Mouse (Mus musculus): ENCODE results near the gene E2f2.

Gene E2f2

DNA sequence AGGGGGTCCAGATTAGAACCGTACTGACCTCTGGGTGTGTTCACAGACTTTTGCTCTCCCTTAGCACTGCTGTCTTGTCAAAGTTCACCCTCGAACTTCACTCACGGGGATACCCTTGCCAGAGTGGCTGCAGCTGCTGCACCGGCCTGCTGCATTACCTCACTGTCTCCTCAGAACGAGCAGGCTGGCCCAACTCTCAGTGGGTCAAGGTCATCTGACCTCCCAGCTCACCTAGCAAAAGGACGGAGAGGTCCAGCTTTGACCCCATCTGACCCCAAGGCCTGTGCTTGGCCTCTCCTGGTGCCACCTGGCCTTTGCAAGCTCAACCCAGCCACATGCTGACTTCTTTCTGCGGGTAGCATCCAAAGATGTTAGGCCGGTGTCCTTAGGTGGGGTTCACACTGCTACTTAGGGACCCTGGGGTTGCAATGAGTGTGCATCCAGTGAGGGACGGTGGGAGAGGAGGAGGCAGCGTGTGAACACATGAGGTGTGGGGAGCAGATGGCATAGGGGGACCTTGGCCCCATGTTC lies 3.9 kb downstream of the E2f2 start:
- no peak for DNase-seq

DNA sequence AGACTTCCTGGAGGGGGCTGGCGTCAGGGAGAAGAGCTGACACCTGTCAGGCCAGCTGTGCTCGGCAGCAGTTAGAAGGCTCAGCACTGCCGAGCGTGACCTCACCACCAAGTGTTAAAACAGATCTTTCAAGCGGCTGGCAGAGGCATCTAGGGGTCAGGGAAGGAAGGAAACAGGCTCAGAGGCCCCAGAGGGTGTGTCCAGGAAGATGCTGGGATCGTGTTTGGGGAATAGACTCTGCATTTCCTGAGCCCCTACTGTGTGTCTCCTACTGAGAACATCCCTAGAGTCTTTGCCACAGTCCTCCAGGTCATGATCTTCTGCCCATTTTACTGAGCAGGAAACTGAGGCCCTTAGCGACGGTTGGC lies 5.0 kb downstream of the E2f2 start:
- peak; percentile 34 to 70 for DNase-seq

DNA sequence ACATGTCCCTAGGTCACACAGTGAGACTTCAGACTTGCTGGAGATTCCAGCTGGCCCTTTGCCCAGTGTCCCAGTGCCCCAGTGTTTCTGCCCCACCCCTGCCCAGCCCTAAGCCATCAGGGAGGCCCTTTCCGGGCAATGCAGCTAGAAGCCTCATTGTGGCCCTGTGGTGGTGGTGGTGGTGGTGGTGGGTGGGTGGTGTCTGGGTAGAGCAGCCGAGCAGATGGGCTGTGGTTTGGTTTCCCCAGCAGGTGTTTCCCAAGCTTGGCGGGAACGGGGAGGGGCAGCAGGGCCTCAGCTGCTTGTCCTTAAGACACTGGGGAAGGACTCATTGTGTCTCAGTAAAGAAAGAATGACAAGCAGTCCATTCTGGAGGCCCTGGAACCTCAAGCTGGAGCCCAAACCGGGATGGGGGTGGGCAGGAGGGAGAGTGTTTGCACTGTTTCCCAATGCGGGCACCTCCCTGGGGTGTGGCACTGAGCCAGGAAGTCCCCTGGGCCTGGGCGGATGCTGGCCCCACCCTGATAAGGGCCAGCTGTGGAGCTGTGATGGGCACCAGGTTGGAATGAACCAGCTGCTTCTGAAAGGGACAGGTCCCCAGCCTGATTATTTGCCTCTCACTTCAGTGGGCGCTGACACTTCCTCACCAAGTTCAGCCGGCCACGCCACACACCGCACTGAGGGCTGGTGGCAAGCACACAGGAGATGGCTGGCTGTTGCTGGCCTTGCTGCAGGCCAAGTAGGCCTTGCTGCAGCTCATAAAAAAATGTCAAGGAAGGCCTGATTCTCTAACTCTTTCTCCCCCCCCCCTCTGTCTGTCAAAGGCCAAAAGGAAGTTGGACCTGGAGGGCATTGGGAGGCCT lies 5.6 kb downstream of the E2f2 start:
- peak; percentile 70 to 81 for DNase-seq

DNA sequence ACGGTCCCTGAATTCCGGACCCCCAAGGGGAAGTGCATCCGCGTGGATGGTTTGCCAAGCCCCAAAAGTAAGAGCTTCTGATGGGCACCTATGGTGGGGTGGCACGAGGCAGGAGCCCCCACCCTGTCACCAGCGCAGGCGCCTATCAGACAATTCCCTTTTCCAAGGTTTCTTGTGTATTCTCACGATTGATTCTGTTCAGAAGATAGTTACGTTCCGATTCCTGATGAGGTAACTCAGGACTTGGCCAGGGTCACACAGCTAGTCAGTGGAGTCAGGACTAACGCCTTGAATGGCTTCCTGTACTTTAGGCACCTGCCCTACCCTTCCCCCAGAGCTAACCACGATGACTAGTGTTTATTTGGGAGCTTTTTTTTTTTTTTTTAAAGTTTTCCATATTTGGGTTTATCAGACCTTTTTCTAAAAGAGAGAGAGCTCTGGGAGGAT lies 6.3 kb downstream of the E2f2 start:
- no peak for DNase-seq

DNA sequence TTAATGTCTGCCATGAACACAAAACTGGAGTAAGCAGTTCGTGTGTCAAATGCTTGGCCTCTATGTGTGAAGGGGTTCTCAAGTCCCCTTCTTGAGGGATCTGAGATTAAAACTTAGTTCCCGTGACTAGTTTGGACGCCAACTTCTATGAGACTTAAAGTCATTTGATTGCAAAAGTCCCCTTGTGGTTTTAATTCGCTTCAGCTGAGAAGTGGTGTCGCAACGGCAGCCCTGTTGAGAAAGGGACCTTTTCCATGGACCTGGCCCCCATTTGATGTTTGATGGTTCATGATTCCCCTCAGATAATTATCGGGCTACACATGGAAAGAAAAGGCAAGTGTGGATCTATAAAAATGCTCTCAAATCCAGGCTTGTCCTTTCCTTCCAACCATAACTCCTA lies 7.3 kb downstream of the E2f2 start:
- no peak for DNase-seq

DNA sequence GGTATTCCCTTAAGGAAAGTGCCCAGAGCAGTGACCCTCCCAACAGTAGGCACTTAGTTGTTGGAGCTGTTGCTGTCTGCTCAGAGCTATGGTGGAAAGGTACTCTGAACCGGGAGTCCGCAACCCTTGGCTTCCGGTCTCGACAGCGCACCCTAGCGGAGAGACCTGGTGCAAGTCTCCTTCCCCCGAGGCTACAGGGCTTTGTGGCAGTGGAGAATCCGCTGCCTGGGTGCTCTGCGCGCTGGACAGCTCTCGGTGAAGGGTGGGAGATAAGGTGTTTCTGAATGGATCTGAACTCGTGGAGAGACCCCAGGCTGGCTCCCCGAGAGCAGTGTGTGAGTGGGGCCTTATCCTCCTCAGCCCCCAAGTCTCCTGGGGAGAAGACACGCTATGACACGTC lies 7.8 kb downstream of the E2f2 start:
- peak; percentile 89 to 91 for DNase-seq

DNA sequence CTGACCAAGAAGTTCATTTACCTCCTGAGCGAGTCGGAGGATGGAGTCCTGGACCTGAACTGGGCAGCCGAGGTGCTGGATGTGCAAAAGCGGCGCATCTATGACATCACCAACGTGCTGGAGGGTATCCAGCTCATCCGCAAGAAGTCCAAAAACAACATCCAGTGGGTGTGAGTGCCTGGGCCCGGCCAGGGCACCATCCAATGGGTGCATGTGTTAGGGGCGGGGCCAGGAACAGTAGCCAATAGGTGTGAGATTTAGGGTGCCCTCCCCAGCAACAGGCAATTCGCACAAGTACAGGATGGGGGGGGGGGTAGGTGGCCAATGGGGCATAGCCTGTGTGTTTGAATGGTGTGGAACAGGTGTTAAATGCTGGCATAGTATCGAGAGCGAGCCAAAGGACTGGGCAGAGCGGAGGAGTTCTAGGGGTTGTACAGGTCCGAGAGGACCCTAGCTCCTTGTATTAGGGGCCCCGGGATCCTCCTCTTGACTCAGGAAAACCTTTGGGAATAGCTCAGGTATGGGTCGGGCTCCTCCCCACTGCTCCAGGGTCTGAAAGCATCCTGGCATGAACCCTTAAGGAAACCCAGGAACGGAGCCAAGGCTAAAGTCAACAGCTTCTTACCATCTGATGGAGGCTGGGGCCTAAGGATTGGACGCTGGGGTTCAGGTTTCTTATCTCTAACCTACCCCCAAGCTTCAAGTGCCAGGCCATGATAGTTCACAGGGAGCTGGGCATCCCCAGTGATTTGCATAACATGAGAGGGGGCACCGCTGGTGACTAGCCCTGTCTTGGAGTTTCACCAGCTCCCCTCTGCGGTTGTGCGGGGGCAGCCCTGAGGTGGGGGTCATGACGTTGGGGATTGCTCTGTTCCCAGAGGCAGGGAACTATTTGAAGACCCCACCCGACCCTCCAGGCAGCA lies 8.5 kb downstream of the E2f2 start:
- DNase-seq: peak; percentile 90 to 95

DNA sequence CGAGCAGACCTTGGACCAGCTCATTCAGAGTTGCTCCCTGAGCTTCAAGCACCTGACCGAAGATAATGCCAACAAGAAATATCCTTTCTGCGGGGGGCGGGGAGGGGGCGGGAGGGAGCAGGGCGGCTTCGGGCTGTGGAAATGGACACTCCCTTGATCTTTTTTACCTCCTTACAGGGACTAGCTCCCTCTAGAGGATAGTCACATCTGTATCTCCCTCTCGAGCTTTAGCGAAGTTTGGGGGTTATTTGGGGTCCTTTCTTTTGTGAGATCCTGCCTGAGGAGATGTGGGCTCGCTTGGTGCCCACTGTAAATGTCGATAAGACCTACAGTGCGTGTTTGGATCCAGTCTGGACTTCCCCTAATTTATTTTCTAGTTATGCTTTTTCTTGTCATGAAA lies 9.2 kb downstream of the E2f2 start:
- no peak for DNase-seq

DNA sequence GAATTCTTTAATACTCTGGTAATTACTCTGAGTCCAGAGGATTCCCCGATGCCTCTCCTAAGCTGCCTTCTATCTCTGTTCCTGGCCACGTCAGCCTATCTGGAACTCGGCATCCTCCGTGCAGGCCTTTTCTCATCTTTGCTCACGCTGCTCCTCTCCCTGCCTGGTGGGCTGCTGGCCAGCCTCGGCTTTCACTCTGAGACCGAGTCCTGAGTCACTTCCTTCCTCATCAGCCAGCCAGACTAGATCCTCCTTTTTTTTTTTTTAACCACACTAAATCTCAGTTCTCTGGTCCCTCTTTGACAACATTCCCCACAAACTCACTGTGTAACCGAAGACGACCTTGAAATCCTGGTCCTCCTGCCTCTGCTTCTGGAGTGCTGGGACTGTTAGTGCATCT lies 13.2 kb downstream of the E2f2 start:
- peak; percentile 62 to 78 for DNase-seq

DNA sequence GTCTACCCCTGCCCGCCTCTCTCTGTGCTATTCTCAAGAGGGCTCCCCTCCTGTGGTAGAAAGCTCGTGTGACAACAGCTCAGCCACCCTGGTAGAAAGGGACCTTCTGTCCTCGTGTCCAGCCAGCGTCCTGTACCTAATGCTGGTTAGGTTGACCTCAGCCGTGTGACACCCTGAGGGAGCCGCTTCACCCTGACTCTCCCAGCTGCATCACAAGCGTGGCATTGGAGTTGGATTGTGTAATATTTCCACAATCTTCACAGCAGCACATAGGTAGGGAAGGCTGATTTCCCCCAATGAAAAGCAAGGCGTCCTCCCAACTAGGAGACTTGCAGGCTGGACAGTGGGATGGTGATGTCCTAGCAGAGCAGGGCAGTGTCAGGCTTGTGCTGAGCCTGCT lies 14.1 kb downstream of the E2f2 start:
- no peak for DNase-seq

DNA sequence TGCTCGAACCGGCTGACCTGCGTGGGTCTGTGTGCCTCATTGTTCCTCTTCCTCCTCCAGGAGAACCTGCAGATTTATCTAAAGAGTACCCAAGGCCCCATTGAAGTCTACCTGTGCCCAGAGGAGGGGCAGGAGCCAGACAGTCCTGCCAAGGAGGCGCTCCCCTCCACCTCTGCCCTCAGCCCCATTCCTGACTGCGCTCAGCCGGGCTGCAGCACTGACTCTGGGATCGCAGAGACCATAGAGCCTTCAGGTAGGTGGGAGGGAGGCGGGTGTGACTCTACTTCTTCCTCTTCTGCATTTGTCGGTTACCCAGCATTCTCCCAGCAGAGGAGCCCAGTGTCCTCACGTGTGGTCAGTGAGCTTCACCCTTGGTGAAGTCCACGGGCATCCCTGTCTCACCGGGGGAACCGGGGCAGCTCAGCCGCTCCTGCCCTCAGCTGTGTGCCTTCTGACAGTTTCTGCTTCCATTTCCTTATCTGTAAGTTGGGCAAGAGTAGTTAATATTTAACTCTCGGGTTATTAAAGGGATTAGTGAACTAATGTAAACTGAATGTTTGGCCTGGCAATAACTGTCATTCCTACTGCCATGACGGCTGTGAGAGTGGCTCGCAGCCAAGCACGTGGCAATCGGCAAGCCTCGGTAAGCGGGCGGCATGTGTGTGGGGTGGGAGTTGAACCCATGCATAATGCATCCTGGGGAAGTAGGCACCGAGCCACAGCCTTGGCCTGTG lies 14.7 kb downstream of the E2f2 start:
- DNase-seq: peak; percentile 69 to 83

DNA sequence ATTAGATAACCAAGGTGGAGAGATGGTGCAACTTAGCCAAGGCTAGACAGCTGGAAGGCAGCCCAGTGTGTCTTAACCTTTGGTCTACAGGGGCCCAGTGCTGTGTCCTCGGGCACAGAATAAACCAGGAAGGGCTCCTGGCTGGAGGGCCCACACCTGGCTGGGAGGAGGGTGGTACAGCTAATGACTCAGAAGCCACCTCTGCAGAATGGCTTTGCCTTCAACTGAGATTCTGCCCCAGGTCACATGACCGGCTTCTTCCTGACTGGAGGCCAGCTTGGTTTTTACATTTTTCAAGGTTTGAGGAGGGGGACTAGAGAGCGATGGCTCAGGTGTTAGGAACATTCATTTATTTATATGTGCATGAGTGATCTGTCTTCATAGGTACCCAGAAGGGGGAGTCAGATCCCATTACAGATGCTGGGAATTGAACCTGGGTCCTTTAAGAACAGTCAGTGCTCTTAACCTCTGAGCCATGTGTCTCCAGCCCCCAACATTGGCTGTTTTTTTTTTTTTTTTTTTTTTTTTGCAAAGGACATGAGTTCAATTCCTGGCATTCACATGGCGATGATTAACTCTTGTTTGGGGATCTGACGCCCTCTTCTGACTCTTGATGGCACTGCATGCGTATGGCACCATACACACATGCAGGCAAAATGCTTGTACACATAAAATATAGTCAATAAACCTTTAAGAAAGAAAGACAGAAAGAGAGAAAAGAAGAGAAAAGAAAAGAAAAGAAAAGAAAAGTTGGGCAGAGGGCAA lies 17.0 kb downstream of the E2f2 start:
- no peak for DNase-seq

DNA sequence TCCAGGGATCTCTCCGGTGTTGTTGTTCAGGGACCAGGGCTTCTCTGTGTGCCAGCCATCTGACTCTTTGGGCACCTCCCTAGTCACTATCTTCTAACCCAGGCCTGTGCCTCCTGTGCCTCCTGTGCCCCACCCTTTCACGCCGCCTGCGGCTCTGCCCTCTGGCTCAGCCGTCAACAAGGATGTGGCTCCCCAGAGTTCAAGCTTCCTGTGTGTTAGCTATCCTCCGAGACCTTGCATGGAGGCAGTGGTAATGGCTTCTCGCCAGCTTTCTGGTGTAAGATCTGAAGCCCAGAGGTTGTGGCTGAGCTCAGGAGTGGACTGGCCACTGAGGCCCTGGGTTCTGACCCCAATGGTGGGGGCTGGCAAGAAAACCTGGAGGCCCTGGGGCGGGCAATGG lies 17.7 kb downstream of the E2f2 start:
- peak in 1 of 2 experiments; percentile 33 for DNase-seq

DNA sequence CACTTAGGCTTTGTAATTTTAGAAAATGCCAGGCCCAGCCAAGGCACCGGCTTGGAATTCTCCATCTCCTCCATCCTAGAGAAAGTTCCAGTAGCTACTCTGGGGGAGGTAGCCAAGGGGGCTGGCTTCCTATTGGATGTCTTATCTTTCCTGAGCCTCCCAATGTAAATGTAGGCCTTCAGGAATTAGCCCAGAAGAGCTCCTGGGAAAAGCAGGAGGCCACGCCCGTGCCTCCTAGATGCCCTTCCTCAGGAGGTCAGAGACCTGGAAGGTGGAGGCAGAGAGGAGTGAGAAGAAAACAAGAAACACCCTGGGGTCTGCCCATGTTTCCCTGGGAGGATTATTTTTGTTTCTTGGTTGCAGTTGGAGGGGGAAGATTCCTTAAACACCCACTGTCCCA lies 21.4 kb downstream of the E2f2 start:
- DNase-seq: no peak

DNA sequence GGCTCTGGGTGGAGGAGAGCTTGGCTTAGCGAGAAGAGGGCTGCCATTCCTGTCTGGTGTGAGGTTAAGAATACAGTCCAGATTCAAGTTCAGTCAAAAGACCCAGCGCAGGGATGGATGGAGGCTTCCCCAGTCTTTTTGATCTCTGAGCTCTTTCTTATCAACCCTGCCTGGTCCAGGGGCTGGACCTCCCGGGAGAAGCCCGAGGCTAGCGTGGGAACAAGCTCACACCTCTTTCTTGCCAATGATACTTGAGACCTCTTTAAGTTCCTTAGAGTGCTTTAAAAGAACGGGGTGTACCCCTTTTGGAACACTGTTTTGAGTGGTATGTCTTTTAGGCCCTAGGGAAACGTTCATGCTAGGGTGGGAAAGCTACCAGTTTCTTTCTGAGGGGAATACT lies 22.8 kb downstream of the E2f2 start:
- no peak for DNase-seq

DNA sequence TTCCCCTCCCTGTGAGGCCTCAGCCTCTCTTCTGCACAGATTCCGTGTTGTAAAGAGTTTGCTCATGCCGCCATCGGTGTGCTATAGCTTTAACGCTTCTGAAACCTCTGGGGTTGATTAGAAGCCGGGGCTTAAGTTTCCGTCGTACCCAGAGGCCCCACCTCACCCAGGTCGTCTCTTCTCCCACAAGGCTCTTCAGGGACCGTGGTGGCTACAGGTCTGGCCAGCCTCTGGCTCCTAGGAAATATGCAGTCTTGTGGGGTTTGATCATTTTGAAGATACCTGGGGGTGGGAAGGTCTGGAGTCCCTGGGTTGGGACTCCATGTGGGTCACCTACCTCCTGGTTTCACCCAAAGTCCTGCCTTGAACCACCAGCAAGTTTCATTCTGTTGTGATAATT lies 23.4 kb downstream of the E2f2 start:
- DNase-seq: no peak

DNA sequence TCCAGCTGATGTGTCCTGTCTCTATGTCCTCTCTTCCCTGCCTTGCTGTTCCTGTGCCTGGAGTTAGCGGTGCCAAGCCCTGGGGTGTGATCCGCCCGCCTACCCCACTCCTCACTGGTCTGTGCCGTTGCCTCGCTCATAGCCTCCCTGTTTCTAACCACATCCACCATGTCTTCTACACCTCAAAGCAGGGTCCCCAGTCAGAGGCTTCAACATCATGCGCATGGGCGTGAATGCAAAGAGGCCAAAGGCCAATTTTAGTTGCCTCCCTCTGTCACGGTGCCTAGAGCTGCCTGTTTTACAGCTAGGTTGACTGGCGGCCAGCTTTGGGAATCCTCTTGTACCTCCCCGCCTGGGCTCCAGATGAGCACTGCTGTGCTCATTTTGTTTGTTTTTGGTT lies 24.0 kb downstream of the E2f2 start:
- DNase-seq: no peak

DNA sequence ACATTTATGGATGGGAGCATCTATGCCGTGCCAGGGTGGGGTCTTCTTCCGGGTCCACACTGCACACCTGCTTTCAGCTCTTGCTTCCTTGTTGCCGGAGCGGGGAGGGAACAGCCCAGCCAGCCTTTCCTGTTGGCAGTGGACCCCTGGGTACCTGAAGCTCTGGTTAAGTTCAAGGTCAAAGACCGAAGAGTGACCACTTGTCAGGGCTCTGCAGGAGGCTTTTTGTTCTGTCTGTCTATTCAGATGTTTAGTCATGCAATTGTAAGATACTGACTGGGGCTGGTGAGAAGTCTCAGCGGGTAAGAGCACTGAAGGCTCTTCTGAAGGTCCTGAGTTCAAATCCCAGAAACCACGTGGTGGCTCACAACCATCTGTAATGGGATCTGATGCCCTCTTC lies 26.7 kb downstream of the E2f2 start:
- DNase-seq: no peak

DNA sequence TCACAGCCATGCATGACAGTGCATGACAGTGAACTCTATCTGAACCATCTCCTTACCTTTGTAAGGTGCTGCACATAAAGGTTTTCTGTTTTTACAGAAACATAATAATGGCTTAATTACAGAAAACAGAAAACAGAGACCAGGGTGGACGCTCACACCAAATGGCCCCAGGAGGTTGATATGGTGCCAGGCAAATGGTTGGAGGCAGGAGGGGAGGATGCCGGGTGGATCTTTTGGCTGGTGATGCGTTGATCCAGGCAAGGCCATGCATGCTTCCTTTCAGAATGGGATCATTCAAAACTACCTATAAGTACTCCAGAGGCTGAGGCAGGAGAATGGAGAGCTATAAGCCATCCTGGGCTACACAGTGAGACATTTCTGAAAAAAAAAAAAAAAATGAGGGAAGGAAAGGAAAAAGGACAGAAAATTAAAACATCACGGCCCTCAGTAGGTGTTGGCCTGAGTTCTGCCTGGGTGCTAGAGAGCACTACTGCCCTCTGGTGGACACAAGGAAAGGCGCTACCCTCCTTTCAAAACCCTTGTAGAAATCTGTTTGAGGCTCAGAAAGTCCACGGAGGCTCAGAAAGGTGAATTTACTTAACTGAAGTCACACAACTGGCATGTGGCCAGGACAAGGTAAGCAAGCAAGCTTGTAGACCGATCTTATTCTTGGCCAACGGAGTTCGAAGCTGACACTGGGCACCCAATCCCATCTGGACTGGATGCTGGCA lies 27.5 kb downstream of the E2f2 start:
- DNase-seq: peak in 1 of 2 experiments; percentile 62

DNA sequence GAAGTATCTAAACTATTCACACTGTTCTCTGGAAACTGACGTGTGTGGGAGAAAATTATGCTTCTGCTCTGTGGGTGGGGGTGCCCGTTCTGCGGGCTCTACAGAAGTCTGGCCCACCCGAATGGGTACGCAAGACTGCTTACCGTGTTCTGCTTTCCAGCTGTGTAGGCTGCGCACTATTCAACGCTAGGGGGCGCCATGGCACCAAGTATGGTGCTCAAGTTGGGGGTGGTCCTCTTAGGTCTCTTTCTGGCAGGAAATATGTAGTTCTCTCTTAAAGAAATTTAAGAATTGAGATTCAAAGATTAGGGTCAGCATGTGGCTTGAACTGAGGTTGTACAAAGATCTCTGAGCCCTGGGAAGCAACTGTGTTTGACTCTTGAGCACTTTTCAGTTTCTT lies 30.3 kb downstream of the E2f2 start:
- peak; percentile 75 to 87 for DNase-seq

DNA sequence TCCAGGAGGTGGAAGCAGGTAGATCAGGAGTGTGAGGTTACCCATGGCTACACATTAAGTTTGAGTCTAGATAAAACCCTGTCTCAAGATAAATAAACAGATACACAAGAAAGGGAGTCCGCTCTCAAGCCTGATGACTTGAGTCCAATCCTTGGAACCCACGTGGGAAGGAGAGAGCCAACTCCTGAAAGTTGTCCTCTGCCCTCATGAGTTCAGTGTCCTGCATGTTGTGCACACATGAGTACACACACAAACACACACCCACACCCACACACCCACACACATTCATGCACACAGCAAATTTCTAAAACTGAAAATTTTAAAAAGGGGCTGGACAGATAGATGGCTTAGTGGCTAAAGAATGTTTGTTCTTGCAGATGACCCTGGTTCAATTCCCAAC lies 32.6 kb downstream of the E2f2 start:
- DNase-seq: peak in 1 of 2 experiments; percentile 61

All from kidney, postnatal 25 days (tissue).